Mouse (Mus musculus) spleen, adult 2 months (tissue): Measurements from ENCODE around the gene Mmp15. TPM values are rescaled to one million over a fixed set of nuclear protein-coding genes. Genes with fewer than 3 reads are reported as not detected.

Source experiments
- DNase-seq, 2 experiments: peaks; one replicate each; pipeline versions ENCODE4 v3.0.0 to v3.0.0-alpha.2; 2012 to 2021; ENCODE audit warnings: low spot score in 2 of 2, low read depth in 1 of 2
- H3K27ac ChIP-seq: fragments of 200-500 bp; 2 replicates; pipeline ENCODE4 v1.5.1; 2012; ENCODE audit warnings: low read length, inconsistent platforms; ENCODE audit not compliant: insufficient read depth
- H3K27me3 ChIP-seq: fragments of 200-500 bp; 2 replicates; pipeline ENCODE4 v1.6.1; 2012; ENCODE audit warnings: mild to moderate bottlenecking, moderate library complexity, low read length, inconsistent platforms; ENCODE audit not compliant: control insufficient read depth, insufficient read depth
- H3K36me3 ChIP-seq: fragments of 200-500 bp; 2 replicates; pipeline ENCODE4 v1.6.1; 2012; ENCODE audit warnings: mild to moderate bottlenecking, low read length, inconsistent platforms; ENCODE audit not compliant: control insufficient read depth, insufficient read depth
- H3K4me1 ChIP-seq: fragments of 200-500 bp; 2 replicates; pipeline ENCODE4 v1.6.1; 2011; ENCODE audit warnings: inconsistent platforms; ENCODE audit not compliant: control insufficient read depth, insufficient read depth, insufficient read length
- H3K4me3 ChIP-seq: fragments of 200-500 bp; 2 replicates; pipeline ENCODE4 v1.5.1; 2011; ENCODE audit warnings: mild to moderate bottlenecking, inconsistent platforms; ENCODE audit not compliant: insufficient read depth, insufficient read length; ENCODE audit errors: extremely low read depth
- CTCF ChIP-seq: fragments of 200-500 bp; IDR thresholded peaks from 2 replicates; pipeline ENCODE4 v1.5.1; 2011; ENCODE audit warnings: mild to moderate bottlenecking, inconsistent platforms; ENCODE audit not compliant: insufficient read depth, insufficient read length, insufficient replicate concordance; ENCODE audit errors: extremely low read depth
- POLR2A ChIP-seq: fragments of 200-500 bp; IDR thresholded peaks from 2 replicates; pipeline ENCODE4 v1.6.1; 2011; ENCODE audit warnings: low read depth, low read length, inconsistent platforms
- WGBS: fragments of 180-500 bp; shearing (Covaris S2); methylation state at CpG from one replicate; pipeline ENCODE4 v1.1.7; 2018; 5-methylcytosine and 5-hydroxymethylcytosine counted together
- polyA plus RNA-seq: library from polyadenylated mRNA; depleted of rRNA; stranded (reverse); fragments of >200 nt; gene quantifications from 2 replicates; pipeline ENCODE4 v1.2.3, GENCODE M21; 2012

Mmp15 gene
- polyA plus RNA-seq, 1 experiment = 2.5 TPM

- 87% methylated on average over 6 of the region's 6 CpGs for WGBS
- TF ChIP-seq POLR2A (no peak), CTCF (no peak)
- Histone ChIP-seq H3K4me1 (no peaks in the 10 kb centered on the region), H3K4me3 (no peak overlapping the region), H3K27me3 (no peaks in the 10 kb centered on the region), H3K36me3 (no peaks in the 10 kb centered on the region), H3K27ac (no peak overlapping the region)
- no peak for DNase-seq
These were observed 38.2 kb upstream of the Mmp15 start for GRCm38 (mm10) chr8:95313857-95314256.

DNA sequence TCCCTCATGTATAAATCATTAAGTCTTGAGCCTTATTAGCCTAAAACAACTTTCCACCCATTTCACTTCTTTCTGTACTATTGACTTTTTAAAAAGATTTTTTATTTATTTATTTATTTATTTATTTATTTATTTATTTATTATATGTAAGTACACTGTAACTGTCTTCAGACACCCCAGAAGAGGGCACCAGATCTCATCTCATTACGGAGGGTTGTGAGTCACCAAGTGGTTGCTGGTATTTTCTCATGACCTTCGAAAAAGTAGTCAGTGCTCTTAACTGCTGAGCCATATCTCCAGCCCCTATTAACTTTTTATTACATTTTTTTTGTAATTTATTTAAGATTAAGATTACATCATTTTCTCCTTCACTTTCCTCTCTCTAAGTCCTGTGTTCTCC lies 37.4 kb upstream of the Mmp15 start:
- TF ChIP-seq POLR2A (no peak), CTCF (no peak)
- no peaks in the 10 kb centered on the region for H3K4me1 ChIP-seq
- 43% methylated on average over 2 of the region's 2 CpGs for WGBS

DNA sequence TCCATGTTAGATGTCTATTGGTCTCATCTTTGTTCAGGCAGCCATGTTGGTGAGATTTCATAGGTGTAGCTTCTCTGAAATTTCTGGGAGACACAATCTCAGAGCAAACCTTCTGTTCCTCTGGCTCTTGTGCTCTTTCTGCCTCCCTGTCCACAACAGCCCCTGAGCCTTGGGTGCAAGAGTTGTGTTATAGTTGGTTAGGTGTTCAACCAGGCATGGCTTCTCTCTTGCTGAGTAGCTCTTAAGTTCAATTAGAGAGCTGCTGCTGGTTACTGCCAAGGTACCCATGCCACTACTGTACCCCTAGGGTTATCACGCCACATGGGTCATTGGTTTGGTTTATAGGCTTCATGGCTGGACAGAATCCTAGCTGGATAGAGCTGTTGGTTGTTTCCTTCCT lies 36.7 kb upstream of the Mmp15 start:
- WGBS = 90% methylated on average over 1 of the region's 1 CpGs
- Histone ChIP-seq H3K27me3 (no peaks in the 10 kb centered on the region), H3K4me3 (no peak overlapping the region), H3K4me1 (no peaks in the 10 kb centered on the region; the same call in 1 of the 2 replicates), H3K27ac (no peak overlapping the region), H3K36me3 (no peaks in the 10 kb centered on the region)
- TF ChIP-seq POLR2A = no peak
- TF ChIP-seq CTCF = no peak
- DNase-seq = no peak

More for the DNA sequence above, 37.4 kb upstream of the Mmp15 start:
- DNase-seq = no peak
- H3K36me3 ChIP-seq = no peaks in the 10 kb centered on the region
- H3K27me3 ChIP-seq = no peaks in the 10 kb centered on the region
- no peak overlapping the region for H3K4me3 ChIP-seq
- no peak overlapping the region for H3K27ac ChIP-seq

GRCm38 (mm10) chr8:95320224-95321139 lies 31.6 kb upstream of the Mmp15 start:
- Histone ChIP-seq H3K4me3 (peak overlapping the region; percentile 38), H3K36me3 (no peaks in the 10 kb centered on the region), H3K27me3 (no peaks in the 10 kb centered on the region), H3K4me1 (no peaks in the 10 kb centered on the region; the same call in 1 of the 2 replicates), H3K27ac (no peak overlapping the region)
- peak; percentile 35 to 75 for DNase-seq
- TF ChIP-seq CTCF = peak; percentile 20; the same call in 1 of the 2 replicates
- no peak for TF ChIP-seq POLR2A
- 5% methylated on average over 41 of the region's 41 CpGs for WGBS

GRCm38 (mm10) chr8:95323201-95323600 lies 28.9 kb upstream of the Mmp15 start:
- DNase-seq = no peak
- no peaks in the 10 kb centered on the region for H3K27me3 ChIP-seq
- 88% methylated on average over 3 of the region's 3 CpGs for WGBS
- no peaks in the 10 kb centered on the region; the same call in 1 of the 2 replicates for H3K4me1 ChIP-seq
- H3K4me3 ChIP-seq = no peak overlapping the region
- H3K27ac ChIP-seq = no peak overlapping the region
- peaks cover 19% of the 10 kb centered on the region for H3K36me3 ChIP-seq
- TF ChIP-seq CTCF (no peak), POLR2A (no peak)

GRCm38 (mm10) chr8:95324646-95325045 lies 27.4 kb upstream of the Mmp15 start:
- no peaks in the 10 kb centered on the region; the same call in 1 of the 2 replicates for H3K4me1 ChIP-seq
- no peaks in the 10 kb centered on the region for H3K27me3 ChIP-seq
- no peak overlapping the region for H3K27ac ChIP-seq
- H3K4me3 ChIP-seq = no peak overlapping the region
- WGBS = 74% methylated on average over 5 of the region's 5 CpGs
- no peak for TF ChIP-seq CTCF
- peaks cover 32% of the 10 kb centered on the region for H3K36me3 ChIP-seq
- DNase-seq = no peak

DNA sequence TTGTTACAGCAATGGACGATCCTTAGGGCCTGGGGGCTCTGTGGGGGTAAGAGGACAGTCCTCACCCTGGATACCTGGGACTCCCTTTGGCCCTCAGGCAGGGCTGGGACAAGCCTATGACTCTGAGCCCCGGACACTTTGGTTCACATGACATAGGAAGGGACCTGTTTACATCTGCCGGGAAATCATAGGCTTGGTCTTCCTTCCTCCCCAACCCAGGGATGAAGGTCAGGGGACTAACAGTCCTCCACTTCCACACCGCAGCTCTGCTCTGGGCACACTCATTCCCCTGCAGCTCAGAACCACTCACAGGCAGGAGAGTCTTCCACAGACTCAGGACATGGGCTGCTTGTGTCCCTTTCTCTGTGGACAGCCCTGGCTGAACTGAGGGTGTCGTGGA lies 25.2 kb upstream of the Mmp15 start:
- WGBS = 88% methylated on average over 5 of the region's 5 CpGs
- Histone ChIP-seq H3K36me3 (peaks cover 32% of the 10 kb centered on the region), H3K4me1 (peaks cover 5% of the 10 kb centered on the region), H3K27ac (no peak overlapping the region), H3K4me3 (no peak overlapping the region), H3K27me3 (no peaks in the 10 kb centered on the region)
- TF ChIP-seq CTCF = no peak
- no peak for TF ChIP-seq POLR2A
- DNase-seq = no peak
